Mouse (Mus musculus): ENCODE results near the gene Tnp1. TPM values are rescaled to one million over a fixed set of nuclear protein-coding genes. Genes with fewer than 3 reads are reported as not detected.

Gene Tnp1
- polyA plus RNA-seq (2014; fragmentation: Illumina TruSeq; extraction: RNeasy Lipid Tissue Mini Kit (QIAGEN cat#74804); ENCODE audit: low read depth, low replicate concordance) = not detected

GRCm38 (mm10) chr1:73015731-73016130 is at the start of gene Tnp1:
Gene Tnp1 (minus strand): TSS chr1:73015909.

Other genes with a start within 250 kb of the Tnp1 start
- not detected for gene Igfbp2, start 191.4 kb downstream of the Tnp1 start, polyA plus RNA-seq (2014; fragmentation: Illumina TruSeq; extraction: RNeasy Lipid Tissue Mini Kit (QIAGEN cat#74804); ENCODE audit: low read depth, low replicate concordance)
- gene Igfbp5, start 141.0 kb downstream of the Tnp1 start, polyA plus RNA-seq (2014; fragmentation: Illumina TruSeq; extraction: RNeasy Lipid Tissue Mini Kit (QIAGEN cat#74804); ENCODE audit: low read depth, low replicate concordance) = 289 TPM

All from kidney, adult 10 weeks (tissue).